Mouse (Mus musculus) cerebellum, postnatal 4 days (tissue): ENCODE measurements at regions not wholly inside any gene's neighbourhood (a gene's known extent, or its start where the extent isn't known, plus 50 kb on each side); places are given as distances from the start of the nearest gene placed in this dataset.

Experiments
- DNase-seq, 2 experiments: peaks; one replicate each; pipeline ENCODE4 v3.0.0; 2022; ENCODE audit warnings: low spot score in 2 of 2, mixed read lengths in 1 of 2

DNA sequence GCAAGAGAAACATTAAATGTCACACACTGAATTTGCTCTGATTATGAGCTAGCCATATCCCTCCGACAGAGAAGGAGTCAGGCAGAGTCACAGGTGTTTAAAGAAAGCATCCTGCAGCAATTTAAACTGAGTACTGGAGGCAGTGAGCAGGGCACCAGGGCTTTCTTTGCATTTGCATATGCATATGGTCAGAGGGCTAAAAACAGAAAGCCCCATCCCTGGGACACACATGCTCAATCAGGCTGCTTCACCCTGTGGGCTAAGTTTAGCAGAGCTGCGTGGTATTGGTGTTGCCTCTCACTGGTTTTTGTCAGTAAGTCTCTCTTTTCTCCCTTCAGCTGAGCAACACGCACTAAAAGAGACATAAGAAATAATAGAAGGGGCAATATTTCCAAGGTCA, 289.9 kb upstream of the Rps6ka3 start:
- DNase-seq = no peak

DNA sequence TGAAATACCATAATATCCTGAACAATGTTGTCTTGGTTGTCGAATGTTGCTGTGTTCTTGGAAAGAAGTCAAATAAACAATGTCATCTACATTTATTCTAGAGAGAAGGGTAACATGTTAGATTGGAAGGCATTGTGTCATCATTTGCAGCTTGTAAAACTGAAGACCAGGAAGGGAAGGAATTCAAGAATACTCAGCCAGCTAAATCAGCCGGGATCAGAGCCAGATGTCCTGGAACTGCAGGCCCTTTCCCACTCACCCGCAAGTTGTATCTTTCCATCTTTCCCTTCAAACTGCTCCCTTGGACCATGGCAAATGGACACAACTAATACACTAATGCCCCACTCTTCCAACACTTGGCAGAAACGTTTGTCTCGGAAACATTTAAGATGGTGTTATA, 288.7 kb upstream of the Rps6ka3 start:
- no peak for DNase-seq

DNA sequence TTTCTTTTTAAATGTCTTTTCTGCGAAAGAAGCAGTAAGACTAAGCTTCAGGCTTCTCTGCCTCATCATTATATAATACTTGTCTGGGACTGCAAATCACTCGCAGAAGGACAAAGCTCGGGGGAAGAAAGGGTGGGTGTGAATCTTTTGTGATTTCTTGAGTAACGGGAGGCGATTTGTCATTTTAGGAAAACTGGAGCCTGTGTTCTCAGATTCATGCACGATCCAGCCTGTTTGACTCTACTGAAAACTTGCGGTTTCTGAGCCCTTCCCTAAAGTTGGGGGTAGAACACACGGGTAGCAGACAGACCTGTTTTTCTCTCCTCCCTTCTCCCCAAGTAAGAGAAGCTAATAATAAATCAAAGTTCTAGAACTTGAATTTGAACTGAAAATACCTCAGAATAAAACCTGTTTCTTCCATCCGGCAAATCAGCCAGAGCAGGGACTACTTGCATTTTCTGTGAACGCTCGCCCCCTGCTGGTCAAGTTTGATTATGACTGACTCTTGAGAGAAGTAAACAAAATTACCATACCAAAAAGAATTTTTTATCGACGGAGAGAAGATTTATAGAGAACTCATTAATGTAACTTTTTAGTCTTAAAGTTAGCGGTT, 288.2 kb upstream of the Rps6ka3 start:
- peak; percentile 58 to 82 for DNase-seq

DNA sequence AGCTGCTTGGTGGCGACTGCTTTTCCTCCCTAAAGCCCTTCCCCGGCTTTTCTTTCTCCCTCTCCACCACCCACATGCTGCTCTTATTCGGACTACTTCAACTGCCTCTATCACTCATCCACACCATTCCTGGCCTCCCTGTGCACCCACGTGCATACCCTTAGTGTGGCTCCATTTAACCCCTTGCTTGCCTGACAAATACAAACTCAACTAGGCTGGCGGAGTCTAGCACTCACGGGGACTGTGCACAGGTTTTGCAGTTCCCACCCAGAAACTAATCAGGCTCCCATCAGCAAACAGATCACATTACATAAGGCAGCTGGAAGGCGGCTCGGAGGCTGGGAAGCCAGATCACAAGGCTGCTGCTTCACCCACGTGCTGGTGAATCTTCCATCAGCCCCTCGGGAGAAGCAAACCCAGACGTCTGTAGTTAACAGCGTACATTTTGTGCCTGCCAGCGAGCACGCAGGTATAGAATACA, 287.0 kb upstream of the Rps6ka3 start:
- peak in 1 of 2 experiments; percentile 9 for DNase-seq

DNA sequence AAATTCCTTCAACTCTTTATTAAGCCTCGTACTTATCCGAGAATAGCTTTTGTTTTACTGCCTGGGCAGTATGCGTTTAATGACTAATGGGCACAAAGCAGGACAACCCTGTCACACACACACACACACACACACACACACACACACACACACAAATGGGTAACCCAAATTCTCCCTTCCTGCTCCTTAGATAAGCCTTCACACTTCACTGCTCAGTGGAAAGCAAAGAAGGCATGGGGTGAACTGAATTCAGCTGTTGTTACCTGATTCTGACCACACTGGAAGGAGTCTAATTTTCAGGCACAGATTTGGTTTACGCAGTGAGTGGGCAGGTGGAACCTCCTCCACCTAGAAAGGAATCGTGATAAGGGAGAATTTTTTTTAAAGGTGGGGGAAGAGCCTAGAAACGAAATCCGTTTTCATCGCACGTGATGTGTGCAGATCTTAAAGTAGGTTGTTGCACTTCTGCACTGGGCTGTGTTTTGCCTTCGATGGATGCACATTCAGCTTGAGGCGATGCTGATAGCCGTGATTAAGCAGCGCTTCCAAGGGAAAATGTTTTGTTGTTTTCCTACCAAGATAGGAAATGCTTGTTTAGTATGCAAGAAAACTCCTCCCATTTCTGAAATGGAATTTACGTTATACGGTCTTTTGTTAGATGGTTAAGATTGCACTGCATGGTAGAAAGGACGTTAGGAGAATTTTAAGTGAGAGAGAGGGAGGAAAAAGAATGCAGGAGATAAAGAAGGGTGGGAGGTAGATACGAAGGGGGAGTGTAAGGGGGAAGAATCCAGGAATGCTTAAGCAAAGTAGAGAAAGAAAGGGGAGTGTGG, 286.2 kb upstream of the Rps6ka3 start:
- no peak for DNase-seq

DNA sequence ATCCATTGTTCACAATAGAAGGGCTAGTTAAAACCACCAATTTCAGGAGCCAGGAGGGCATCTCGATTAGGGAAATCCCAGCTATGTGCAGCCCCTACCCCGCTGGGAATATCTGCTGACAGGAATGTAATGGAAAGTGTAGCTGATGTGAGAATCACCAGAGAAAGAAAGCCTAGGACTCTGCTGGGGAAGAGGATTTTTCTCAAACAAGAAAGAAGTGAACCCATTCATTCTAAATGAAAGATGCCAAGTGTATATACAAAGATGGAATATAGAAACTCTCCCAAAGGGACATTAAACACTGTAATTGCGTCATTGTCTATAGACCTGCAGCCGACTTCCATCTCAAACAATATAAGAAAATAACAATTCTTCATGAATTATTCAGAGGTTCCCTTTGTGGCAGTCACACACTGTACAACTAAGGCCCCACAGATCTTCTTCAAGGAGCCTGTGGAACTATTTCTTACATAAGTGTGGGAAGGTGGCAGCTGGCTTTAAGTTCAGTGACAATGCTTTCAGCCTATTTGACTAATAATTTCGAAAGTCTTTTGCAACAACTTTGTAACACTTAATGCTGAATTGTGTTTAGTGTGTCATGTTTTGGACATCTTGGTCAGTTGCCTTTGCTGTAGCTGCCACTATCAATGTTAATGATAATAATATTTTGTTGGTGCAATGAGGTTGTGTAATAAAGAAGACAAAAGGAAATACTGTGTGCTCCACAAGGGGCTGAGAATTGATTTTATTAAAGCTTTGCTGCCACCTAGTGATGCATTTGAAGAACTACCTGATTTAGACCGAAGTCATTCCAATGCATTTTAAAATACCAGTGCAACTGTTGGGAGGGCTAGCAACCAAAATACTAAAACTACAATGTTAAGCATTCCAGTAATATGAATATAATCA, 285.4 kb upstream of the Rps6ka3 start:
- DNase-seq = no peak

DNA sequence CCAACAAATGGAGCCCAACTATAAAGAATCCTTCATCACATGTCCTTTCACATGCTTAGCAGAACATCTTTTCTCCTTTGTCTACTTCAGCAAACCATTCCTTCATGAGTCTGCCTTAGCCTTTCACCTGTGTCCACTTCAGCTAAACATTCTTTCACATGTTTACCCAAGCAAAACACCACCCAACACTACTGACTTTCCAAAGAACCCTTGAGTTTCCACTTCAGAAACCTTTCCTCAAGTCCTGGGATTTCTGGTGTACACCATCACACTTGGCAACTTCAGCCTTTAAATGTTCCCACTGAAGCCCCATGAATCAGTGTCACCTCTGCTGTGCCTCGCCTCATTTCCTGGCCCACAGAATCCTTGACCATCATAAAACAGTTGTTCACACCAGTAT, 278.2 kb upstream of the Rps6ka3 start:
- no peak for DNase-seq

DNA sequence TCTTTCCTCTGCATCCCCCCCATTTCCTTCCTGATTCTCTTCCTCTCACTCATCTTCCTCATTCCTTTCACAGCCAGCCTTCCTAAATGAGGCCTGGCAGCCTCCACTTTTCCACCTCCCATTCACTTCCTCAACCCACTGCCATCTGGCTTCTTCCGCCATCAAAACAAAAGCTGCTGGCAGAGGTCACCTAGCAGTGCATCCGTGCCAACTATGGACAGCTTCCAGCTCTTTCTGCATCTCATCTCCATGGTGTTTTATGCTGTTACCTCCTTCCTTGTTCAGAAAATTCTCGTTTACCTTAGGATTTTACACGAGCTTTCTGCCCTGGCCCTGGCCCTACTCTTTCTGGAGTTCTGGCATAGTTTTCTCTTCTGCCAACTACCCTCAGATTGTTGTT, 262.9 kb upstream of the Rps6ka3 start:
- peak in 1 of 2 experiments; percentile 37 for DNase-seq

DNA sequence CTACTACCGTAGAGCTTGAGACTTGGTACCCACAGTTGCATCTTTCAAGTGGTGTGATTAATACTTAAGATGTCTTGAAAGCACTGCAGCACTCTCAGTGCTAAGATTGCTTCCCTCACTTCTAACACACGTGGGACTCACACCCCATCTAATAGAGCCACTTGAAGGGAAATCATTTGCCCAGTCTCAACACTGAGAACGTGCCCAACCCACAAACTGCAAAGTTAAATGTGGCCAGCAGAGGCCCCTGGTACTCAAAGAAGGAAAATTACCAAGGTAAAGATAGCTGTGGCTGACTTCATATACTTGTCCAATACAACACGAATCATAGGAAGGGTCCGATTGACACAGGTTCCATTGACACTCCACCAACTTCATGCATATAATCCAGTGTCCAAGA, 238.4 kb upstream of the Rps6ka3 start:
- no peak for DNase-seq

DNA sequence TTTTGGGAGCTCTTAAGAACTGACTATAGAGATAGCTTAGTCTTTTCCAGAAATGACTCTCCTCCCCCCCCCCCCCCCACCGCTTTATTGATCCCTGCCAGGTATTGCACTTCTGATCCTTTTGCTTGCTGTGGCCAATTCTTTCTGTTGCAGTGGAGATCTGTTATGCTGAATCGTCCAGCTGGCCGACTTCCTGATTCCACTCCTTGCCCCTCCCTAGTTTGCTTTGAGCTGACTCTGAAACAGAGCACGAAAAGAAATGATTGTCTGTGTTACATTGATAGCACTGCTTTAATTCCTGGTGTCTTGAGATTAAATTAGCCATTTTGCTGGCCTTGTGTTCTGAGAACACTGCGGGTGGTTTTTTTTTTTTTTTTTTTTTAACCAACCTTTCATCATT, 233.5 kb upstream of the Rps6ka3 start:
- DNase-seq = no peak

DNA sequence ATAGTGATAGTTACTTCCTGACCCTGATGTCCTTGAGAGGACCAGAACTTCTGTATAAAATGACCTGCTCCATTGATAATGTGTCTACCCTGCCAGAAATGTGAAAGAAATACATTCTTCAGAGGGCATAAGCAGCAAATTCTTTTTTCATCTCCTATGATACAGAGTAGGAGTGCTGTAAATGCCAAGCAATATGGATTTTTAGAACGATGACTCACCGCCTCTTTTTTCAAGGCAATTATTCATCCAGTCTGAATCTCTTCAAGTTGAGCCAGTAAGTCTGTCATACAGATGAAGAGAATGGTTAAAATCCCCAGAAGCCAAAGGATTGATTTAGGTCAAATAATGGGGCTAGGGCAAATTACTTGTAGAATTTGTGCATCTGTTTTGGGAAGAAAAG, 225.4 kb upstream of the Rps6ka3 start:
- no peak for DNase-seq

DNA sequence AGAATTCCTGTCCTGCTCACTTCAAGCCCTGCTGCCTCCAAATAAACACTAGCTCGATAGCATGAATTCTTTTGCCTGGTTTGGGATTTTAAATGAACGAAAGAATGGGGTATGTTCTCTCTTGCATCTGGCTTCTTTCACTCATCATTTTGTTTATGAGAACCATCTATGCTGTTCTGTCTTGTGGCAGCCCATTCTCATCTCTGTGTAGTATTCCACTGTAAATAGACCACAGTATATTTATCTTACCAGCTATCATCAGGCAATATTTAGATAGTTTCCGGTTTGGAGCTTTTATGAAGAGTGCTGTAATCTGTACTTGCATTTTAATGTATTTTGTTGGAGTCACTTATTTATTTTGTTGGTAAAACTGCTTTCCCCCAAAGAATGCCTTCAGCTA, 222.4 kb upstream of the Rps6ka3 start:
- DNase-seq = no peak

DNA sequence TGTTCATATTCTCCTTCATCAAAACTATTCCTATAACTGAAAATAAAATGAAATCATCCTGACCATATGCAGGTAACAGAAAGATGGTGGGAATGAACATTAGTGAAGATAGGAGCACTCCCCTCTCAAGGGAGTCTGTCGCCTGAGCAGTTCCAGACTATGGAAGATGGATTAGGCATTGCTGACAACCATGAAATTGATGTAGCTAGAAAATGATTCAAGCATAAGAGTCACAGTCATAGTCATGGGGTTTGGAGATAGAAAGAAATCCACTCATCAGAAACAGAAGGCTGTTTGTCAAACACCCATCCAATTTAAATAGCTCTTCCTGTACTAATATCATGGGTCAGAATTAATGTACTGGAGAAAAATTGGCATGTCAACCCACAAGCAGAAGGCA, 191.2 kb upstream of the Rps6ka3 start:
- no peak for DNase-seq

DNA sequence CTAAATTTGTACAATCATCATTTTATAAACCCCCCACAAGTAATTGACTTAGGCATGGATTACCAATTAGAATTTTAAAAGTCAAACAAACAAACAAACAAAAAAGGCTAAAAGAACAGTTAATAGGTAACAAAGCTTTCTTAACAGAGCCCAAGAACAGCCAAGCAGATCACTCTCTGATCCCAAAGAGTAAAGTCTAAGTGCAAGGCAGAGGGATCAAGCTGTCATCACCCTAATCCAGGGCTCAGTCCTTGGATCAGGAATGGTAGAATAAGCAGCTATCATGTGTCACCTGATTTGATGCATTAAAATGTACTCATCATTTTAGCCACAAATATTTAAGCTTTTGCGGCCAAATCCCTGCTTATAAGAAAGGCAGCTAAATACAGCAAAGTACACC, 183.8 kb upstream of the Rps6ka3 start:
- DNase-seq = no peak

DNA sequence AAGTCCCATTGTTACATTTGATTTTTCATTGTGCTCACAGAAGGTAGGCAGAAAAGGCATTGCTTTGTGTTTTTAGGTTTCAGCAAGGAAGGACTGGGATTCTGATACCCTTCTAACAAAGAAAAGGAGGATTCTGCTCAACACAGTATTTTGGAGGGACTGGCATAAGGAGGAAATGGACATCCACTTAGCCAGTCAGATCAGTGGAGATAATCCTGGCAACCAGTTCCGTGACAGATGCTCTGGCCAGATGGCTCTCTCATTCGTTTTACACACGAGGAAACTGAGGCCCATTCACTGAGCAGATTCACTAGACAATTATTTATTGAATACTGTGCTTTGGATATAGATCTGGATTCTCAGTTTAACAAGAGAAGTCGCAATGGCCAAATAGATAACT, 178.2 kb upstream of the Rps6ka3 start:
- peak in 1 of 2 experiments; percentile 20 for DNase-seq

DNA sequence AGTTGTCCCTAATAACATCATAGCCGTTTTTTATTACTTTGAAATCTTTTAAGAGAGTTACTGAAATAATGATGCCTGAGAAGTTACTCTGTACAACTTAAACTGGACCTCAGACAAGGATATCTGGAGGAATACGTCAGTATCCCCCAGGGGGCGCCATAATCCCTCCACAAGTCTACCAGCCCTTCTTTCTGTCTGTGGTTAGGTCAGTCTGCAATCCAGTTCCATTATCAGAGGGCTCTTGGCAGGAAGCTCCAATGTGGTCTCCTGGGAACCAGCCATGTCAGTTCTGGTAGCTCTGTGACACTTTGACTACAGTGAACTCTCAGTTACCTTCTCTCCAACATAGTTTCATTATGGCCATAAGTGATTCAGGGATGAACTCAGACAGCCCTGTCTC, 166.7 kb upstream of the Rps6ka3 start:
- DNase-seq = peak; percentile 21 to 52

DNA sequence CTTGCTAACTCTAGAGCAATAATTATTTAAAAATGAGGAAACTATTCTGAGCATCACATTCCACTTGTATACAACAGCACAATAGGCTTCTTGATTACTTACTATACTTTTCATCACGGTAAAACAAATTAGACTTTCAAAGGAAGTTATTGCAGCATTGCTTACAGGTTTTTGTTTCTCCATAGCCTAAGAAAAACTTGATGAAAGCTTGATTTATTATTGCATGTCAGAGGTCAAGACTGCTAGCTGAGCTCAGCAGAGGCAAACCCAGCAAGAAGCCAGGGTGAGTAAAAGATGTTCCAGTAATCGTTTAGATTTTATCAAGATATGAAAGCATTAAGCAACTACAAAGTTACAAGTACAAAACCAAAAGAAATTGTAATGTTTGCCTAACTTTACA, 162.2 kb upstream of the Rps6ka3 start:
- no peak for DNase-seq

DNA sequence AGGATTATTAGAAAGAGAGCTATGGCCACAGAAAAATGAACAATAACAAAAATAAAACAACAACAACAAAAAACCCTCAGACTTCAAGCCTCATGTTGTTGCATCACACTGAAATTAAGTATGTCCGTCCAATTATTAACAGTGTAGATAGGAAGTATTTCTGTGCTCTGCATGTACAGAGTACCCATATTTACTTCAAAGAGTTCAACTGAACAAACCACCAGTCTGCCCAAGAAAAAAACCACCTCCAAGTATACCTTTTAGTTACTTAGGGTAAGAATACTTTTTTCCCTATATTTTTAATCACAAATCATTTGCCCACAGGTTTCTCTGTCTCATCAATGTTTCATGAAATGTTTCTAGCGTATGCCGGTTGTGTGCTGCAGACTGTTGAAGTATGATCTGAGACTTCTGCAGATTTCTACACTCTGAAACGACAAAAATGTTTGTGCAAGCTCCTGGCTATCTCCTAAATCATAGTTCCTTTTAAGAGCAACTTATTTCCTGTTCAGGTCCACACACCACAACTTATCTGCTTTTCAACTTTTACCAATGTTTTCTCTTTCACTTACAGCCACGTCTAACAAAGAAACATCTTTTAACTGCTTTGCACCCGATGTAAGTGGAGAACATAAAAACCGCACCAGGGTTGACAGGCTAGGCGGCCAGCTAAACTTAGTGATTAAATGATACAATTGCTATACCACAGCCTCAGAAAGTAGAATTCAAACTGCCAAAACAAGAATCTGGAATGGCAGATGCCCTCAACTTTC, 154.2 kb upstream of the Rps6ka3 start:
- DNase-seq = no peak

DNA sequence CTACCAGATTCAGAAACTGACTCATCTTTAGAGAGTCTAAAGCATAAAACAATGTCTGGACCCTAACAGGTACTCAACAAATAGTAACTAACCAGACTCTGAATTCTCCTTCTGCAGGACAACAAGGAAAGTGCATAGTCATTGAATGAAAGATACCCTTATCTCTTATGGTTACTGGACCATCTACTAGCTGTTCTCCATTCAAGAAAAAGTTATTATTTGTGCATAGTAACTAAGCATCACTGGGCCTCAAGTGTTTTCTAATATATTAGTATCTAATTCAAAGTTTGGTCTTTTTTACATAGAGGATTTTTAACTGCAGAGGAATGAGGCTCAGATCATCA, 153.7 kb upstream of the Rps6ka3 start:
- DNase-seq = no peak

DNA sequence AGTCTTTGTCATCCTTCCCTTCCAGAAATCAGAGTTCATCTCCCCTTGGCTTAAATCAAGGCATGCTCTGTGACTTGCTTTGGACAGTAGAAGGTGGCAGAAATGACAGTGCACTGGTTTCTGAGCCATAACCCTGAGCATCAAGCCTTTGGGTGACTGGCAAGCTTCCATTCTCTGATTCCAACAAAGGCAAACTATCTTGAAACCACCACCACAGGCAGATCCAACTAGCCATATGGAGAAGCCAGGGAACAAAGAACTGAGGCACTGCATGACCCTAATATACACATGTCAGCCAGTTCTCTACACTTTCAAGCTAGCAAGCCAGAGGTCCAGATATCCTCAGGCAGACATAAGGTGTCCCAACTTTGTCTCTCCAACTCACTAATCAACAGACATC, 151.2 kb upstream of the Rps6ka3 start:
- DNase-seq = no peak

DNA sequence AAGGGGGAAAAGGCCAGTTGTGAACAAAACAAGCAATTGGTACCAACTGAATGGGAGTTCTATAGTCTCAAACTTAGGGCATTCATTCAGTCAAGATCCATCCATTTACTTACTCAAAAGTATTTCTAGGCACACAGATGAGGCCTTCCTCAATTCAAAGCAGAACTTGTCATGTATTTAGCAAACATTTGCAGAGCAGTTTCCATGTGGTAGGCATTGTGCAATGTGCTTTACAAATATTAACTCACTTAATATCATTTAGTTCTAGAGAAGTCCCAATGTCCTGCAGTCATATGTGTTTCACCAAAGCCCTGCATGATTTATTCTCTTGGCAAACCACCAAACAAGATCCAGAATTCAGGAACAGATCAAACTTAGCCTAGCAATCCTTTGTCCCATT, 148.8 kb upstream of the Rps6ka3 start:
- no peak for DNase-seq

DNA sequence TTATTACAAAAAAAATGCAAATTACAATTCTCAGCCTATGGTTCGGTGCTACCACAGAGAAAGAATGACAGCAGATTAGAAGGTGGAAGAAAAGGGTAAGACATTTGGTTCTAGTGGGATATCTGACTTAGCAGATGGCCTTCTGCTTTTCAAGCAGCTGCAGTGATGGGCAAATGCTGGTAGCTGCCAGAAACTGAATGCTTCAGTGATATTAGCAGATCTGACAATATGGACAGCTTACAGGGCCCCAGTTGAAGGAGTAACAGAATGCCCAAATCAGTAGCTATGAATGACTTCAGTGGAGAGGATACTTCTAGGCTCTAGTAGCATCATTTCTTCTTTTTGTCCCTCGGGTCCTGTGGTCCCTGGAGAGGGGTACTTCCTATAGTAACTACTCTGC, 143.9 kb upstream of the Rps6ka3 start:
- DNase-seq = peak in 1 of 2 experiments; percentile 3
